Mouse (Mus musculus) kidney, embryonic 16.5 days (tissue): ENCODE results near the gene 4930402H24Rik. TPM values are rescaled to one million over a fixed set of nuclear protein-coding genes. Genes with fewer than 3 reads are reported as not detected.

ENCODE experiments used
- ATAC-seq: fragments of 200-750 bp; cut with Nextera tagmentation; 2 replicates; pipeline ENCODE4 v1.8.0; 2017; ENCODE audit warnings: moderate TSS enrichment; ENCODE audit not compliant: low FRiP score, low TSS enrichment
- H3K27ac ChIP-seq: fragments of 300-500 bp; sonication (generic); 2 replicates; pipeline ENCODE4 v1.5.1; 2014; ENCODE audit warnings: low read length
- H3K27me3 ChIP-seq: fragments of 300-500 bp; sonication (generic); 2 replicates; pipeline ENCODE4 v1.6.1; 2014; ENCODE audit warnings: low read length, control low read depth, mixed read lengths; ENCODE audit not compliant: insufficient read depth
- H3K36me3 ChIP-seq: fragments of 300-500 bp; sonication (generic); 2 replicates; pipeline ENCODE4 v1.6.1; 2014; ENCODE audit warnings: low read length, control low read depth, mixed read lengths; ENCODE audit not compliant: insufficient read depth
- H3K4me1 ChIP-seq: fragments of 300-500 bp; sonication (generic); 2 replicates; pipeline ENCODE4 v1.6.1; 2014; ENCODE audit warnings: low read length, control low read depth, mixed read lengths; ENCODE audit not compliant: insufficient read depth
- H3K4me2 ChIP-seq: fragments of 300-500 bp; sonication (generic); replicated peaks from 2 replicates; pipeline ENCODE4 v1.6.1; 2014; ENCODE audit warnings: low read depth, low read length
- H3K4me3 ChIP-seq: fragments of 300-500 bp; sonication (generic); 2 replicates; pipeline ENCODE4 v1.5.1; 2014; ENCODE audit warnings: mild to moderate bottlenecking, low read length
- H3K9ac ChIP-seq: fragments of 300-500 bp; sonication (generic); replicated peaks from 2 replicates; pipeline ENCODE4 v1.6.1; 2014; ENCODE audit warnings: low read length
- H3K9me3 ChIP-seq: fragments of 300-500 bp; sonication (generic); 2 replicates; pipeline ENCODE4 v1.6.1; 2016; ENCODE audit warnings: low read length, control low read depth
- WGBS: fragments of 180-500 bp; shearing (Covaris S2); extraction: QIAGEN DNeasy Blood & Tissue Kit; methylation state at CpG from one replicate; pipeline ENCODE4 v1.1.7; 2014; 5-methylcytosine and 5-hydroxymethylcytosine counted together
- polyA plus RNA-seq: library from polyadenylated mRNA; unstranded; fragments of >200 nt; fragmentation: Nextera tagmentation; extraction: Ambion mirVana; gene quantifications from 2 replicates; pipeline ENCODE4 v1.2.1, GENCODE M21; 2015

4930402H24Rik gene
- polyA plus RNA-seq, 1 experiment from 2014 or later, result 35.8 TPM

DNA sequence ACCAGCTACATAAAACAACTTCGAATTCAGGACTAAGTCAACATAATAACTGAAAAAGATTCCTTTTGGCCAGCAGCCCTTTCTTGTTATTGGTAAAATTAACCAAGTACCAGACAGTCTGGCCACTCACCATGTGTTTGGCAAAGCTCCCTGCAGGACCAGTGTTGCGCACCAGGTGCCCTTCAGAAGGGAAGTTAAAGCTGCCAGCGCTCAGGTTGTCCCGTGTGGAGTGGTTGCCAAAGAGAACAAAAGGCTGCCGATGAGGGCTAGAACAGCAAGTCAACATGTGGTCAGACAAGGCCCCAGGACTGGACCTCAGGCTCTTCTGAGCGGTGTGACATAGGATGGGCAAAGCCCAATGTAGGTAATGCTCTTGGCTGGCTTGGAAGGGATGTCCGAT lies 114.5 kb downstream of the 4930402H24Rik start:
- Histone ChIP-seq H3K36me3 (peaks cover 26% of the 10 kb centered on the region), H3K9me3 (no peaks in the 10 kb centered on the region), H3K4me1 (no peaks in the 10 kb centered on the region), H3K27ac (no peak overlapping the region), H3K4me3 (no peak overlapping the region), H3K9ac (no peak overlapping the region), H3K27me3 (no peaks in the 10 kb centered on the region), H3K4me2 (no peak overlapping the region)
- ATAC-seq, result no peak
- 98% methylated on average over 7 of the region's 7 CpGs for WGBS

DNA sequence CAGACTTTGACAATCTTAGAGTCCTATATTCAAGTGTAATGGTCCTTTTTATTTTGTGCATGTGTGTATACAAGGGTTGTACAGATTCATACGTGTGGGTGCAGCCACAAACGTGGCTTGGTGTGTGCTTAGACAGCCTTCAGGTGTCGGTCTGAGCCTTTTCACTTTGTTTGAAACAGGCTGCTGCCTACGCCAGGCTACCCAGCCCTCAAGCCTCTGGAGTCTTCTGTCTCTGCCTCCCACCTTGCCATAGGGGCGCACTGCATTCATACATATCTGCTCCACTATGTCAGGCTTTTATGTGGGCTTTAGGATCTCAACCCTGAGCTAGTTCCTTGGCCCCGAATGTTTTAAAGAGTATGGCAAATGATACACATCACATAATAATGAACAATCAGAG lies 116.6 kb downstream of the 4930402H24Rik start:
- Histone ChIP-seq H3K9me3 (no peaks in the 10 kb centered on the region), H3K4me3 (no peak overlapping the region), H3K4me2 (no peak overlapping the region), H3K9ac (no peak overlapping the region), H3K36me3 (peaks cover 34% of the 10 kb centered on the region), H3K27ac (no peak overlapping the region), H3K4me1 (no peaks in the 10 kb centered on the region), H3K27me3 (no peaks in the 10 kb centered on the region)
- no peak for ATAC-seq
- 89% methylated on average over 6 of the region's 6 CpGs for WGBS

DNA sequence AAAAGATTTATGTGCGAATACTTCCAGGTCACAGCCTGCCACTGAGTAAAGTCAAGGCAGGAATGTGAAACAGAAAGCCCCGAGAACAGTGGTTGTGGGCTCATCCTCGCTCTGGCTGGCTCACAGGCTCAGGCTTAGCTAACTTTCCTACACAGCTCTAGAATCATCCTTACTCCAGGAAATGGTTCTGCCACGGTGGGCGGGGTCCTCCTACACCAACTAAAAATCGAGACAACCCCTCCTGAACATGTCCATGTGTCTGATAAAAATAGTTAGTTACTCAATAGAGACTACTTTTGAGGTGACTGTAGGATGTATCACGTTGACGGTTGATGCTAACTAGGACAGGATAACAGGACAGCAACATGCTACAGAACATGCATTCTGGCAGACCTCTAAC lies 117.2 kb downstream of the 4930402H24Rik start:
- H3K27ac ChIP-seq, result no peak overlapping the region
- ATAC-seq, result no peak
- peaks cover 37% of the 10 kb centered on the region for H3K36me3 ChIP-seq
- no peaks in the 10 kb centered on the region for H3K9me3 ChIP-seq
- no peak overlapping the region for H3K9ac ChIP-seq
- WGBS, result 79% methylated on average over 8 of the region's 8 CpGs
- no peaks in the 10 kb centered on the region for H3K4me1 ChIP-seq
- no peaks in the 10 kb centered on the region for H3K27me3 ChIP-seq
- no peak overlapping the region for H3K4me2 ChIP-seq
- H3K4me3 ChIP-seq, result no peak overlapping the region

DNA sequence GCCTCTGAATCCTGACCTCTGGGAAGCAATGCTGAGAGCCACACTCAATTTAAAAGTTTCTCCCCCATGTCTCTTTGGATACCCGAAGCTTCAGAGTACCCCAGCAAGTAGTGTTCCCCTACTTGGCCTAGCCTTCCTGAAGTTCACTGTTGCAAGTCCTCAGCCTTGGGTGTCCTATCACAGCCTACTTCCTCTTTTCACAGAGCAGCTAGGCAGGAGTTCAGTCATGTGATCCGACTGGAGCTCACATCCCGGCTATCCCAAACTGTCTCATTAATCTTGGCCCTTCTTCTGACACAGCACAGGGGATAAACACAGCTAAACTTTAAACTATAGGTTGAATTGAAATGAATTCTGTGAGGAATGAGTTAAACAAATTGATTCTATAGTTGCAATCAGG lies 121.3 kb downstream of the 4930402H24Rik start:
- Histone ChIP-seq H3K4me3 (no peak overlapping the region), H3K36me3 (peaks cover 48% of the 10 kb centered on the region), H3K27me3 (no peaks in the 10 kb centered on the region), H3K9ac (no peak overlapping the region), H3K9me3 (no peaks in the 10 kb centered on the region), H3K27ac (no peak overlapping the region), H3K4me1 (no peaks in the 10 kb centered on the region), H3K4me2 (no peak overlapping the region)
- no peak for ATAC-seq
- WGBS, result 49% methylated on average over 3 of the region's 3 CpGs

DNA sequence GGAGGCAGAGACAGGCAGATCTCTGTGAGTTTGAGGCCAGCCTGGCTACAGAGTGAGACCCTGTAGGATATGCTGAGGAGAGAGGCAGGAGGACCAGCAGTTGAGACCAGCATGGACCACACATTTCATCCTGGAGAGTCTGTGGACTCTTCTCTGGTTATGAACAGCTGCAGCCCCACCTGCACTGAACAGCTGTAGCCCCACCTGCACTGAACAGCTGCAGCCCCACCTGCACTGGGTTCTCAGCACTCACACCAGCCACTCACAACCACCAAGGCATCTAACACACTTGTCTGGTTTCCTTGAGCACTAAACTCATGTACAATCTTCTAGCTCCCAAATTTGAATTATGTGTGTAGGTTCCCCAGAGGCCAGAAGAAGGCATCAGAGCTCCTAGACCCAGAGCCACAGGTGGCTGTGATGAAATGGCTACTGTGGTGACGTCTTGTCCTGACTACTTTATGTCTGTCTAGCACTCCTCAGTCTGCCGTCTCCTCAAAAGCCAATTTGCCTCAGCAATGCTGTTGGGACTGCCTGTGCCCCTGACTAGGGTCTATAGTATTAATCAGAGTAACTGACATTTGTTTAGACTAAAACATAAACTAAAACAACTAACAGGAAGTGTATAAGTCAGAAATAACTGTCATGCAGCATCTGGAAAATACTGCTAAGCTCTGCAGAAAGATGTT lies 125.4 kb downstream of the 4930402H24Rik start:
- ATAC-seq, result no peak

DNA sequence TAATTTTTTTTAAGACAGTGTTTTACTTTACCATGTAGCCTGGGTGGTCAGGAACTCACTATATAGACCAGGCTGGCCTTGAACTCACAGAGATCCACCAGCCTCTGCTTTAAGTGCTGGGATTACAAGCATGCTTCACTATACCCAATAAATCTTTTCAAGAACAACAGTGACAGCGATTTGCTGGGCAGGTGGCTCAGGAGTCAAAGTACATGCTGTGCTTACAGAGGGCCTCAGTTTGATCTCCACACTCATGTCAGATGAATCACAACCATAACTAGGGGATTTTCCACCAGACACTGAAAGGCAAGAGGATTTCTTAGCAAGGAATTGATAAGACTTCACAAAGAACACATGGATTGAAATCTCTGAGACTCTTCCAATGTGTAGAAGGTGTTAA lies 126.3 kb downstream of the 4930402H24Rik start:
- Histone ChIP-seq H3K9ac (no peak overlapping the region), H3K9me3 (no peaks in the 10 kb centered on the region), H3K27me3 (no peaks in the 10 kb centered on the region), H3K4me3 (no peak overlapping the region), H3K4me2 (no peak overlapping the region), H3K27ac (no peak overlapping the region), H3K36me3 (peaks cover 57% of the 10 kb centered on the region), H3K4me1 (no peaks in the 10 kb centered on the region)
- whole genome bisulfite sequencing, result 67% methylated on average over 1 of the region's 1 CpGs
- no peak for ATAC-seq

More for the DNA sequence above, 125.4 kb downstream of the 4930402H24Rik start:
- Histone ChIP-seq H3K9ac (no peak overlapping the region), H3K4me1 (no peaks in the 10 kb centered on the region), H3K36me3 (peaks cover 52% of the 10 kb centered on the region), H3K27me3 (no peaks in the 10 kb centered on the region), H3K9me3 (no peaks in the 10 kb centered on the region), H3K27ac (no peak overlapping the region), H3K4me3 (no peak overlapping the region), H3K4me2 (no peak overlapping the region)
- 54% methylated on average over 2 of the region's 2 CpGs for WGBS

DNA sequence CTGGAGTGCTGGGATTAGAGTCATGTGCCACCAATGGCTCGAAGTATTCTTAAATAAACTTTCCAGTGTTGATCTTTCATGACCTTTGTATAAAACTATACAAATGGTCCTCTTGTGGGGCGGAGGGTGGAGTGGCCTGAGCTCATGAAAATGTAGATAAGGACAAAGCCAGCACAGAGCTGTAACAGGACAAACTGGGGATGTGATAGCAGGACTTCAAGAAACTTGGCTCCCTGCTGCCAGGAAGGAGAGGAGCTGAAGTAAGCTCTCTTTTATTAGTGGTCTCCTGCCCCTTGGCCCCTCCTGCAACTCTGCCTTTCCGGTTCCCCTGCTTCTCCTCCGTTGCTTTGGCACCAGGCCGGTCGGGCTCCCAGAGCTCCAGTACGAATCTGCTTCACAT lies 129.6 kb downstream of the 4930402H24Rik start:
- 67% methylated on average over 7 of the region's 7 CpGs for WGBS
- no peak for ATAC-seq
- no peak overlapping the region for H3K4me3 ChIP-seq
- no peak overlapping the region for H3K4me2 ChIP-seq
- no peak overlapping the region for H3K9ac ChIP-seq
- H3K27me3 ChIP-seq, result no peaks in the 10 kb centered on the region
- no peaks in the 10 kb centered on the region for H3K9me3 ChIP-seq
- H3K36me3 ChIP-seq, result peaks cover 45% of the 10 kb centered on the region
- H3K4me1 ChIP-seq, result no peaks in the 10 kb centered on the region
- H3K27ac ChIP-seq, result no peak overlapping the region

DNA sequence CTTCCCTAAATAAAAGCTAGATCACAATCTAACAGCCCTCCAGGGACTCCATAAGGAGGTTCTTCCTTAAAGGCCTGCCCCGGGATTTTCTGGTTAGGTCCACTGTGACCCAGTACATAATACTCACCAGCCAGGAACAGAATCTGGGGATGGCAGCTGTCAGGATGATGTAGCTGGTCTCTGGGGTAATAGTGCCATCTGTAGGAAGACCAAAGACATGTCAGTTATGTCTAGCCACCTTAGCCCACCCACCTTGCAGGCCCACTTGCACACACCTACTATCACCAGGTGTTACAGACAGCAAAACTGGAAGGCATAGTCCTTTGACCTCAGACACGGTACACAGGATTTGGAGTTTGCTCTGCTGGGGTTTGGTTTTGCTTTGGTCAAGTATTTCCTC lies 138.7 kb downstream of the 4930402H24Rik start:
- H3K4me2 ChIP-seq, result no peak overlapping the region
- WGBS, result 55% methylated on average over 2 of the region's 2 CpGs
- H3K36me3 ChIP-seq, result peaks cover 54% of the 10 kb centered on the region
- no peak overlapping the region for H3K27ac ChIP-seq
- no peak overlapping the region for H3K9ac ChIP-seq
- no peaks in the 10 kb centered on the region for H3K4me1 ChIP-seq
- no peak for ATAC-seq
- no peak overlapping the region for H3K4me3 ChIP-seq
- H3K9me3 ChIP-seq, result no peaks in the 10 kb centered on the region
- H3K27me3 ChIP-seq, result no peaks in the 10 kb centered on the region

DNA sequence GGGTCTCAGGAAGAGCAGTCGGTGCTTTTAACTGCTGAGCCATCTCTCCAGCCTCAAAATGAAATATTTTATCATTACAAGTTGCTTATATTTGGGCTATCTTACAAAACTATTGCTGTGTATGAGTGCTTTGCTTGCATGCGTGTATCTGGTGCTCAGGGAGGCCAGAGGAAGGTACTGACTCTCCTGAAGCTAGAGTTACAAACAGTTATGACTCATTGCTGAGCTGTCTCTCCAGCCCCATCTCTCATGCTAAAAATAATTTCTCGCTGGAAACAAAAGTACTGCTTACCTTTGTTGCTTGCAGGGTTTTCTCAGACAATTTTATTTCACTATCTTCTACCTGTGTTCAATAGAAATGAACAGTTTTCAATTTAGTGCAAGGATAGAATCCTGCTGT lies 140.8 kb downstream of the 4930402H24Rik start:
- H3K4me3 ChIP-seq, result no peak overlapping the region
- H3K36me3 ChIP-seq, result peaks cover 54% of the 10 kb centered on the region
- no peak overlapping the region for H3K27ac ChIP-seq
- no peaks in the 10 kb centered on the region for H3K4me1 ChIP-seq
- H3K9me3 ChIP-seq, result no peaks in the 10 kb centered on the region
- no peak for ATAC-seq
- H3K9ac ChIP-seq, result no peak overlapping the region
- 90% methylated on average over 3 of the region's 3 CpGs for WGBS
- H3K4me2 ChIP-seq, result no peak overlapping the region
- no peaks in the 10 kb centered on the region for H3K27me3 ChIP-seq

DNA sequence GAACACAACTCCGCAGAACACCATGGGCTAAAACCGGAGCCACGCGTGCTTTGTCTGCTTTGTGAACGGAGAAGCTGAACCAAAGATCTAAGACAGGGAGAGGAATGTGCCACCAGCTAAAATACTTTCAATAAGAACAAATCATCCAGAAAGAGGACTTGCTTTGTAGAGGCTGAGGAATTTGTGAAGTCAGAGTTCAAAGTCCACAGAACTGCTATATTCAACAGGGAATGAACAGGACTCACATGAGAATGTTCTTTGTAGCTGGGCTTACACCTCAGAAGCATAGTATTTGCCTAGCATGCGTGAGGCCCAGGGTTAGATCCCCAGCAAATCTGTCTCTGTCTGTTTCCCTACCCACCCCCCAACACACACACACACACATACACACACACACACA lies 145.3 kb downstream of the 4930402H24Rik start:
- Histone ChIP-seq H3K4me2 (no peak overlapping the region), H3K36me3 (peaks cover 32% of the 10 kb centered on the region), H3K9me3 (no peaks in the 10 kb centered on the region), H3K4me1 (no peaks in the 10 kb centered on the region), H3K27me3 (no peaks in the 10 kb centered on the region), H3K4me3 (no peak overlapping the region), H3K9ac (no peak overlapping the region), H3K27ac (no peak overlapping the region)
- no peak for ATAC-seq
- WGBS, result 83% methylated on average over 6 of the region's 6 CpGs
